Mouse (Mus musculus): ENCODE results near the gene Rbfox3. TPM values are rescaled to one million over a fixed set of nuclear protein-coding genes. Genes with fewer than 3 reads are reported as not detected.

Rbfox3 gene
- total RNA-seq, 2 experiments from 2014 or later: 0.09 TPM; not detected in 1

- no peak for DNase-seq (ENCODE audit: low spot score)
Observed at GRCm38 (mm10) chr11:118906131-118906823, 5.1 kb downstream of the Rbfox3 start.

- no peak for DNase-seq (ENCODE audit: low spot score)
Observed at GRCm38 (mm10) chr11:118905656-118906055, 5.7 kb downstream of the Rbfox3 start.

GRCm38 (mm10) chr11:118904253-118904652, 7.1 kb downstream of the Rbfox3 start:
- DNase-seq (ENCODE audit: low spot score): no peak

GRCm38 (mm10) chr11:118899771-118900545, 11.4 kb downstream of the Rbfox3 start:
- no peak for DNase-seq (ENCODE audit: low spot score)

- no peak for DNase-seq (ENCODE audit: low spot score)
Observed at GRCm38 (mm10) chr11:118898643-118899042, 12.8 kb downstream of the Rbfox3 start.

- no peak for DNase-seq (ENCODE audit: low spot score)
Observed at GRCm38 (mm10) chr11:118898156-118898555, 13.2 kb downstream of the Rbfox3 start.

GRCm38 (mm10) chr11:118897114-118897841, 14.1 kb downstream of the Rbfox3 start:
- no peak for DNase-seq (ENCODE audit: low spot score)

GRCm38 (mm10) chr11:118896032-118896675, 15.2 kb downstream of the Rbfox3 start:
- DNase-seq (ENCODE audit: low spot score): no peak

- no peak for DNase-seq (ENCODE audit: low spot score)
Observed at GRCm38 (mm10) chr11:118894835-118895234, 16.6 kb downstream of the Rbfox3 start.

GRCm38 (mm10) chr11:118894196-118894595, 17.2 kb downstream of the Rbfox3 start:
- DNase-seq (ENCODE audit: low spot score): no peak

- DNase-seq (ENCODE audit: low spot score): no peak
Observed at GRCm38 (mm10) chr11:118892876-118893275, 18.5 kb downstream of the Rbfox3 start.

GRCm38 (mm10) chr11:118891516-118891915, 19.9 kb downstream of the Rbfox3 start:
- DNase-seq (ENCODE audit: low spot score): no peak

- DNase-seq (ENCODE audit: low spot score): no peak
Observed at GRCm38 (mm10) chr11:118890992-118891398, 20.4 kb downstream of the Rbfox3 start.

- DNase-seq (ENCODE audit: low spot score): no peak
Observed at GRCm38 (mm10) chr11:118890474-118890873, 20.9 kb downstream of the Rbfox3 start.

- no peak for DNase-seq (ENCODE audit: low spot score)
Observed at GRCm38 (mm10) chr11:118889500-118889899, 21.9 kb downstream of the Rbfox3 start.

GRCm38 (mm10) chr11:118888426-118888825, 23.0 kb downstream of the Rbfox3 start:
- no peak for DNase-seq (ENCODE audit: low spot score)

GRCm38 (mm10) chr11:118887206-118887605, 24.2 kb downstream of the Rbfox3 start:
- DNase-seq (ENCODE audit: low spot score): no peak

GRCm38 (mm10) chr11:118886269-118886965, 25.0 kb downstream of the Rbfox3 start:
- no peak for DNase-seq (ENCODE audit: low spot score)

GRCm38 (mm10) chr11:118885604-118886003, 25.8 kb downstream of the Rbfox3 start:
- no peak for DNase-seq (ENCODE audit: low spot score)

- no peak for DNase-seq (ENCODE audit: low spot score)
Observed at GRCm38 (mm10) chr11:118885135-118885534, 26.3 kb downstream of the Rbfox3 start.

GRCm38 (mm10) chr11:118883143-118883542, 28.3 kb downstream of the Rbfox3 start:
- no peak for DNase-seq (ENCODE audit: low spot score)

Measured in gastrocnemius, adult 18-20 months (tissue).